Mouse (Mus musculus): ENCODE measurements around the gene Zfp287. TPM values are rescaled to one million over a fixed set of nuclear protein-coding genes. Genes with fewer than 3 reads are reported as not detected.
A peak's percentile ranks its signal among the peaks of the same experiment; 100 is the strongest.

Zfp287 gene
- polyA plus RNA-seq, 1 experiment = 2.7 TPM

GRCm38 (mm10) chr11:62742261-62742957 is 10.7 kb upstream of the Zfp287 start:
- no peaks in the 10 kb centered on the region for H3K36me3 ChIP-seq (ENCODE audit: control insufficient read depth, insufficient read depth, low read length)
- H3K27me3 ChIP-seq (ENCODE audit: control insufficient read depth, insufficient read depth, low read length) = no peaks in the 10 kb centered on the region
- no peak overlapping the region for H3K4me3 ChIP-seq (ENCODE audit: control insufficient read depth, low read depth, low read length)
- no peak overlapping the region for H3K27ac ChIP-seq (ENCODE audit: control insufficient read depth, insufficient read depth, low read depth, low read length)
- TF ChIP-seq CTCF (IDR thresholded peaks at IDR 0.05; ENCODE audit: control insufficient read depth, insufficient read depth, insufficient replicate concordance, low read depth, low read length) (no peak), POLR2A (IDR thresholded peaks at IDR 0.05; ENCODE audit: control insufficient read depth, low read depth, low read length) (no peak)
- peaks cover 6% of the 10 kb centered on the region for H3K4me1 ChIP-seq (ENCODE audit: control insufficient read depth, insufficient read depth, low read length)

- Histone ChIP-seq H3K27ac (ENCODE audit: control insufficient read depth, insufficient read depth, low read depth, low read length) (no peak overlapping the region), H3K4me3 (ENCODE audit: control insufficient read depth, low read depth, low read length) (no peak overlapping the region), H3K27me3 (ENCODE audit: control insufficient read depth, insufficient read depth, low read length) (no peaks in the 10 kb centered on the region), H3K36me3 (ENCODE audit: control insufficient read depth, insufficient read depth, low read length) (no peaks in the 10 kb centered on the region), H3K4me1 (ENCODE audit: control insufficient read depth, insufficient read depth, low read length) (peaks cover 3% of the 10 kb centered on the region)
- TF ChIP-seq POLR2A (IDR thresholded peaks at IDR 0.05; ENCODE audit: control insufficient read depth, low read depth, low read length) (no peak), CTCF (IDR thresholded peaks at IDR 0.05; ENCODE audit: control insufficient read depth, insufficient read depth, insufficient replicate concordance, low read depth, low read length) (no peak)
These were observed 9.5 kb upstream of the Zfp287 start for GRCm38 (mm10) chr11:62741186-62741585.

GRCm38 (mm10) chr11:62732665-62733064 is 960 bp upstream of the Zfp287 start:
- Histone ChIP-seq H3K27me3 (ENCODE audit: control insufficient read depth, insufficient read depth, low read length) (no peaks in the 10 kb centered on the region), H3K36me3 (ENCODE audit: control insufficient read depth, insufficient read depth, low read length) (peaks cover 3% of the 10 kb centered on the region), H3K4me1 (ENCODE audit: control insufficient read depth, insufficient read depth, low read length) (no peaks in the 10 kb centered on the region; the same call in 1 of the 2 replicates), H3K27ac (ENCODE audit: control insufficient read depth, insufficient read depth, low read depth, low read length) (no peak overlapping the region), H3K4me3 (ENCODE audit: control insufficient read depth, low read depth, low read length) (no peak overlapping the region; the same call in 1 of the 2 replicates)
- TF ChIP-seq CTCF (IDR thresholded peaks at IDR 0.05; ENCODE audit: control insufficient read depth, insufficient read depth, insufficient replicate concordance, low read depth, low read length) = no peak
- no peak for TF ChIP-seq POLR2A (IDR thresholded peaks at IDR 0.05; ENCODE audit: control insufficient read depth, low read depth, low read length)

- Histone ChIP-seq H3K36me3 (ENCODE audit: control insufficient read depth, insufficient read depth, low read length) (peaks cover 3% of the 10 kb centered on the region), H3K27ac (ENCODE audit: control insufficient read depth, insufficient read depth, low read depth, low read length) (peak overlapping the region; percentile 51; the same call in 1 of the 2 replicates), H3K4me3 (ENCODE audit: control insufficient read depth, low read depth, low read length) (peak overlapping the region; percentile 86)
These were observed 300 bp upstream of the Zfp287 start for GRCm38 (mm10) chr11:62732022-62732387.

GRCm38 (mm10) chr11:62728276-62728675 is 3.4 kb downstream of the Zfp287 start:
- peaks cover 5% of the 10 kb centered on the region for H3K36me3 ChIP-seq (ENCODE audit: control insufficient read depth, insufficient read depth, low read length)
- H3K4me1 ChIP-seq (ENCODE audit: control insufficient read depth, insufficient read depth, low read length) = no peaks in the 10 kb centered on the region; the same call in 1 of the 2 replicates
- H3K27ac ChIP-seq (ENCODE audit: control insufficient read depth, insufficient read depth, low read depth, low read length) = no peak overlapping the region
- H3K27me3 ChIP-seq (ENCODE audit: control insufficient read depth, insufficient read depth, low read length) = no peaks in the 10 kb centered on the region
- no peak for TF ChIP-seq POLR2A (IDR thresholded peaks at IDR 0.05; ENCODE audit: control insufficient read depth, low read depth, low read length)
- TF ChIP-seq CTCF (IDR thresholded peaks at IDR 0.05; ENCODE audit: control insufficient read depth, insufficient read depth, insufficient replicate concordance, low read depth, low read length) = no peak
- no peak overlapping the region for H3K4me3 ChIP-seq (ENCODE audit: control insufficient read depth, low read depth, low read length)

More at GRCm38 (mm10) chr11:62732022-62732387, 300 bp upstream of the Zfp287 start:
- no peak for TF ChIP-seq CTCF (IDR thresholded peaks at IDR 0.05; ENCODE audit: control insufficient read depth, insufficient read depth, insufficient replicate concordance, low read depth, low read length)
- H3K27me3 ChIP-seq (ENCODE audit: control insufficient read depth, insufficient read depth, low read length) = no peaks in the 10 kb centered on the region
- no peaks in the 10 kb centered on the region; the same call in 1 of the 2 replicates for H3K4me1 ChIP-seq (ENCODE audit: control insufficient read depth, insufficient read depth, low read length)

GRCm38 (mm10) chr11:62710657-62711056 is 21.0 kb downstream of the Zfp287 start:
- Histone ChIP-seq H3K4me3 (ENCODE audit: control insufficient read depth, low read depth, low read length) (no peak overlapping the region), H3K27me3 (ENCODE audit: control insufficient read depth, insufficient read depth, low read length) (no peaks in the 10 kb centered on the region), H3K27ac (ENCODE audit: control insufficient read depth, insufficient read depth, low read depth, low read length) (no peak overlapping the region), H3K36me3 (ENCODE audit: control insufficient read depth, insufficient read depth, low read length) (no peaks in the 10 kb centered on the region), H3K4me1 (ENCODE audit: control insufficient read depth, insufficient read depth, low read length) (no peaks in the 10 kb centered on the region)
- TF ChIP-seq CTCF (IDR thresholded peaks at IDR 0.05; ENCODE audit: control insufficient read depth, insufficient read depth, insufficient replicate concordance, low read depth, low read length) = no peak

- H3K4me3 ChIP-seq (ENCODE audit: control insufficient read depth, low read depth, low read length) = no peak overlapping the region
- no peaks in the 10 kb centered on the region for H3K36me3 ChIP-seq (ENCODE audit: control insufficient read depth, insufficient read depth, low read length)
- no peaks in the 10 kb centered on the region for H3K27me3 ChIP-seq (ENCODE audit: control insufficient read depth, insufficient read depth, low read length)
- no peak for TF ChIP-seq POLR2A (IDR thresholded peaks at IDR 0.05; ENCODE audit: control insufficient read depth, low read depth, low read length)
- no peak for TF ChIP-seq CTCF (IDR thresholded peaks at IDR 0.05; ENCODE audit: control insufficient read depth, insufficient read depth, insufficient replicate concordance, low read depth, low read length)
- H3K4me1 ChIP-seq (ENCODE audit: control insufficient read depth, insufficient read depth, low read length) = no peaks in the 10 kb centered on the region
- H3K27ac ChIP-seq (ENCODE audit: control insufficient read depth, insufficient read depth, low read depth, low read length) = no peak overlapping the region
These were observed 23.5 kb downstream of the Zfp287 start for GRCm38 (mm10) chr11:62708252-62708651.
